Mouse (Mus musculus) liver, embryonic 14.5 days (tissue): ENCODE data around the gene Pcca.

ENCODE experiments used
- CTCF ChIP-seq: IDR thresholded peaks from 2 replicates; pipeline ENCODE4 v1.5.1; 2016; ENCODE audit warnings: antibody characterized with exemption, low read depth, control low read depth
- EP300 ChIP-seq: IDR thresholded peaks from 2 replicates; pipeline ENCODE4 v1.6.1; 2016; ENCODE audit warnings: antibody characterized with exemption, low read depth

- TF ChIP-seq CTCF (no peak), EP300 (no peak)
These were observed 47.5 kb upstream of the Pcca start for GRCm38 (mm10) chr14:122486611-122487010.
